Mouse (Mus musculus): ENCODE results near the gene Ell3. TPM values are rescaled to one million over a fixed set of nuclear protein-coding genes. Genes with fewer than 3 reads are reported as not detected.

Gene Ell3
- total RNA-seq, 2 experiments from 2014 or later = 0.17 to 0.35 TPM

GRCm38 (mm10) chr2:121408160-121408559 lies 35.9 kb downstream of the Ell3 start:
- DNase-seq (ENCODE audit: low spot score in 2 of 2) = peak; percentile 36 to 48

GRCm38 (mm10) chr2:121403296-121403695 lies 40.8 kb downstream of the Ell3 start:
- DNase-seq (ENCODE audit: low spot score in 2 of 2) = no peak

- peak; percentile 81 for DNase-seq (ENCODE audit: low spot score in 2 of 2)
Observed at GRCm38 (mm10) chr2:121396624-121397023, 47.5 kb downstream of the Ell3 start.

Small RNA genes lying within 50 kb of the gene (microRNA-seq; reads per million reads assigned to microRNA genes)
- 0 reads per million in 2 experiments for gene Gm22953 (ENCODE audit: borderline number of aligned reads in 2 of 2)

Other genes with a start within 250 kb of the Ell3 start
- 10 to 100 TPM; 61.6 to 69.8 TPM for gene Trp53bp1, start 172.9 kb downstream of the Ell3 start, total RNA-seq (2021)
- 1 to 10 TPM; 6.5 to 7.6 TPM for gene Map1a, start 154.7 kb downstream of the Ell3 start, total RNA-seq (2021)
- gene Ppip5k1, start 88.9 kb downstream of the Ell3 start, total RNA-seq (2021) = 10 to 100 TPM; 49.3 to 80.6 TPM
- 10 to 100 TPM in 1 of 2 experiments, 1 to 10 TPM in 1; 6.9 to 12.0 TPM for gene Ckmt1, start 86.6 kb downstream of the Ell3 start, total RNA-seq (2021)
- gene Strc, start 57.1 kb downstream of the Ell3 start, total RNA-seq (2021) = under 1 TPM; 0.03 to 0.22 TPM
- 100 to 1,000 TPM; 355 to 437 TPM for gene Pdia3, start 30.5 kb downstream of the Ell3 start, total RNA-seq (2021)
- 1 to 10 TPM; 2.2 to 2.6 TPM for gene Catsper2, start 30.5 kb downstream of the Ell3 start, total RNA-seq (2021)
- 100 to 1,000 TPM; 363 to 372 TPM for gene Serf2, start 4.9 kb upstream of the Ell3 start, total RNA-seq (2021)
- 10 to 100 TPM; 20.9 to 43.7 TPM for gene Hypk, start 9.0 kb upstream of the Ell3 start, total RNA-seq (2021)
- under 1 TPM in 1 of 2 experiments, not detected in 1; 0.19 TPM for gene Serinc4, start 12.5 kb upstream of the Ell3 start, total RNA-seq (2021)
- gene Mfap1b, start 29.8 kb upstream of the Ell3 start, total RNA-seq (2021) = 10 to 100 TPM; 39.8 to 45.1 TPM
- 10 to 100 TPM; 32.0 to 34.5 TPM for gene Mfap1a, start 62.4 kb upstream of the Ell3 start, total RNA-seq (2021)
- gene Wdr76, start 62.4 kb upstream of the Ell3 start, total RNA-seq (2021) = 1 to 10 TPM; 2.3 to 2.8 TPM